Mouse (Mus musculus) retina, adult 2 months (tissue): ENCODE data around the gene Gna12.

ENCODE experiments used
- DNase-seq: peaks from one replicate; pipeline ENCODE4 v3.0.0-alpha.2; 2012; ENCODE audit warnings: low read depth, low spot score

The Gna12 gene

DNA sequence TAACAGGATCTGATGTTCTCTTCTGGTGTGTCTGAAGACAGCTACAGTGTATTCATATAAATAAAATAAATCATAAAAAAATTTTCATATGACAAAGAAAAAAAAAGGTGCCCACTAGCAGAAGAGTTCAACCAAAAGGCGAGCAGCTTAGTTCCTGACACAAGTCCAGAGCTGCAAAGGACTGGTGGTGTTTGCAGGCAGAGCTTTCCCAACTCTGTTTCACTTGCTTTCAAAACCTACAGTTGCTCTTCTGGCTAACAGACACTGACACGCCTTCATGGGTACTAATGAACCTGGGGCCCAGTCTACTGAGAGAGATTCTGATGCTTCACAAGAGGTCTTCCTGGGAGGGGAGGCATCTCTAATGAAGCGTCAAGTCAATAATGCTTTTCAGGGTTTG lies 34.2 kb downstream of the Gna12 start:
- no peak for DNase-seq

DNA sequence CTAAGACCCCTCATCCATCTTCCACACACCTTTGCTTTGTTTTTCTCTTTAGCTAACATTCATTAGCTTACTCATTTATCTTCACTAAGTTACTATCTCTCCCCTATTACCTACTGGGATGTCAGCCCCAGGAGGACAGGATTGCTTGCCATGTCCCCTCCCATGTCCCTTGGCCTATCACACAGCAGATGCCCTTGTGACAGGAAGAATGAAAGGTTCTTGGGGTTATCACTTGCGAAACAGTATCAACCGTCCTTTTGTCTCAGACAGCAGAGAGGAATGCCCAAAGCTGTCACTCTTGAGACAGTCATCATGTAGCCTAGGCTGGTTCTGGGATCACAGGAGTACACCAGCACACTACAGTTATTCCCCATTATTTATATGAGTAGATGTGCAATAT lies 35.1 kb downstream of the Gna12 start:
- no peak for DNase-seq

DNA sequence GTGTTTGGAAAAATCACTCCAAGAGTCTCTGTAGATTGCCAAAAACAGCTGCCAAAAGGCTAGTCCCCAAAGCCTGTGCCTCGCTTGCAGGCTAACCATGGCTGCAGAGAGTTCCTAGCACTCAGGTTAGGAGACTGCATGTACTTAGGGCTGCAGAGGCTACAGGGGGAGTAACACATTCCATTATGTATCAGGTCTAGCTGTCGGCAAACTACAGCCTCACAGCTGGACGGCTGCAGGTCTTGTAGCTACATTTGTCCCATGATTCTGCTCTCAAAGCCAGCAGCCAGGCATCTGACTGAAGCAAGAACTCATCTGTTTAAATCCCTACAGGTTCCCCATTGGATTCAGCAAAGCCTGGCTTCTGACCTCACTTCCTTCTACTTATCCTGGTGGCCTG lies 35.5 kb downstream of the Gna12 start:
- DNase-seq: no peak

DNA sequence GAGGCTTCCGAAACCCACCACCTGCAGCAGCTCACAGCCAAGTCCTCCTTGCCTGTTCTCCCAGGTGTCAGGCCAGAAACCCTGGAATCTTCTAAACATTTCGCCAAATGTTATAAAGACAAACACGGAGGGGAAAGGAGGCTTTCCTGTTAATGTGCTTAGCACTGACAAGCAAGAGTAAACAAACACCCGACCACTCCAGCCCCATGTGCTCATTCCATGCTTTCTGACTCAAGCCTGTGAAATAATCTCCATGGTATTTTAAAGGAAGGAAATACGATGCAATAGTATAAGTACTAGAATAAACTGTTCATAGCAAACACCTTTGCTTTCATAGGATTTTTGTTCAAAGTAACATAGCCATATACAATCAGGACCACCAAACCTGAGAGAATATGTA lies 38.0 kb downstream of the Gna12 start:
- no peak for DNase-seq

DNA sequence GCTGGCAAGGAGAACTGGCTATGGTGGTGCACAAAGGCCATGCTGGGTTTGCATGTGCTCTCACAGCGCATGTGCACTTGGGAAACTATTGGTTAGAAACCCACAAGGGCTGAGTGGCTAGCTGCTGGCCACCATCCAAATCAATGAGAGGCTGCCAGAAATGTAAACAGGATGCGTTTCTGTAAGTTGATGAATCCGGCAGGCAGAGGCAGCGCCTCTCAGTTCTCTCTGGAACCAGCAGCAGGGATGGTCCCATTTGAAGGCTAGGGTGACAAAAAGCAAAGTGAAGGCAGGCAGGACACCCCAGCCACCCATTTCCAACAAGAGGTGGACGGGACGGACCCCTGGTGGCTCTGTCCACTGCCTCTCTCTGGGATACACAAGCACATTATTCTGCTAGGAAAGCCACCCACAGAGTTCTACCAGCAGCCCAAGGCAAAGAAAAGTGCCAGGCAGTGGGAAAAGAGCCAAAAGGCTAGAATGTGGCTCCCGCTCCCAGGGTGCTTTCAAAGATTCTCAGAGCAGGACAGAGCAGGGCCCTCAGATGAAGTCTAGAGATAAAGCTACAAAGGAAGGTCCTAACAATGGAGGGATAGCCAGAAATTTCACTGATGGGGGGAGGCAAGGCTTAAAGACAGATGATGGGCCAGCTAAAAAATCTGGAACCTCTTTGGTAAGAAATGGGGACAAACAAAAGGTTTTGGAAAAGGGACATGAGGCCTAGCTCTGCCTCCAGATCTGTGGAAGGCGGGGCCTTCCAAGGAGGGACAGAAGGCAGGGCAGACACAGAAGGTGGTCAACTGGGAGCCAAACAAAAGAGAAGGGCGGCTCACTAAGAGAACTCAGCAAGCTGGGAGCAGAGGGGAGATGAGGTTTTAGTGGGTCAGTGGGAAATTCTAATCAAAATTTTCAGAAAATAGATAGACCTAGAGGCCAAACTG lies 39.0 kb downstream of the Gna12 start:
- no peak for DNase-seq

DNA sequence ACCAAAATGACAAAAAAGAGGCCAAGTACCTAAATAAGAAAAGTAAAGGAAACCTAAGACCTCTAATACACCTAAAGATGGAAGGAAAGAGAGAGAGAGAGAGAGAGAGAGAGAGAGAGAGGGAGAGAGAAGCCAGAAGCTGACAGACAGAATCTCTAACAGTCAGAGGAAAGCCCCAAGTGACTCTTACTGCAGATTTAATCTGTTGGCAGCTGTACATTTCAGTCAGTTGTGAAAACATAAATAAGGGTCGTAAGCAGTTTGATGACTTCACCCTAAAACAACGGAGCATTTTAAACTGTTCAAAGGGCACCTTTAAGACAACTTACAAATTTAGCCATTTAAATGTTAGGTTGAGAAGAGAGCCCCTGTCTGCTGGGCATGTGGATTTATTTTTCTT lies 39.8 kb downstream of the Gna12 start:
- DNase-seq: no peak

DNA sequence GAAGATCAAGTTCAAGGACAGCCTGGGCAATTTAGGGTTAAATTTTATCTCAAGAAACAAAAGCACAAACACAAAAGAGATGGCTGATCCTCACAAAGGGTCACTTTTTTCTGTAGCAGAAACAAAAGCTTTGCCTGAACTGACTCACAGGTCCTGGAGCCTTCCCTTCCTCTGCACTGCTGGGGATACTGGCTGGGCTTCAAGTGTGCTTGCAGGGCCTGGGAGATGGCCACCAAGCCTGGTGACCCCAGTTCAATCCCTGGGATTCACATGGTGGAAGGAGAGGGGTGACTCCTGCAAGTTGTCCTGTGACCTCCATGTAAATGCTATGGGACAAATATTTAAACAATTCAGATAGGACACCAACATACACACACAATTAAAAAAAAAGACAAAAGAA lies 40.7 kb downstream of the Gna12 start:
- DNase-seq: no peak

DNA sequence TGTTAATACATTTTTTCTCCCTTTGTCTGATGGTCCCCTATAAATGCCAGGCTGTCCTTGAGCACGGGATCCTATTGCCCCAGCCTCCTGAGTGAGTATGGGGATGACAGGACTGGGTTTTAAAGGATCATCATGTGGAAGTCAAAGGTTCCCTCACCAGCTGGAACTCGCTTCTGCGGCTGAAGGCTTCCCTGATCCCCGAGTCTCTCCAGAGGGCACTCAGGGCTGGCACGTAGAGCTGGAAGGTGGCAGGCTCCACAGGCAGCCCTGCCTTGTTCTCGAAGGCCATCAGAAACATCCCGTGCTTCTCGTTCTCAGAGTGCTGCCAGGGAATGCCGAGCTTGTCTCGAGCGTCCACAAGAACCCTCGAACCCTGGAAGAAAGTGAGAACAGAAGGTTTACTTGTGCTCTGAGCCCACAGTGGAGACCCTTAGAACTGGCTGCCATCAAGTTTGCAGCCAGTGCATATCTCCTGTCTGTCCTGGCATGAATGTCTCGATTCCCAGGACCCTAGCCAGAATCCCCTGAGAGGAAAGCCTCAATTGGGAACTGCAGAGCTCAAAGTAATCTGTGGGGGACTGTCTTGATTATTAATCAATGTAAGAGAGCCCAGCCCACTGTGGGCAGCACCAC lies 44.9 kb downstream of the Gna12 start:
- no peak for DNase-seq

DNA sequence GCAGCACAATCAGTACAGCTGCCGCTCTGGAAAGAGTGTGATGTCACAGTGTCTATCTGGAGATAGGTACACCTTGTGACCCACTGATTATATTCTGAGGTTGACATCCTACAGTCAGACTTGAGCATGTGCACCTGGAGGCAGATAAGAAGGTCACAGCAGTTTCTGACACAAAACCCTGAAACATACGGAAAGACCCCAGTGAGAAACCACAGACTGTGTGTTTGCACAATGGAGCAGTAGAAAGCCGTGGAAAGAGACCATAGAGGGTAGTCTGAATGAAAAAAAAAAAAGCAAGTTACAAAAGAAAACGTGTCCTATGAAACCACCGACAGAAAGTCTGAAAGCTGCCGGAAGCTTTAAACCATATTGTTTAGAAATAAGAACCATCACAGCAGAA lies 45.9 kb downstream of the Gna12 start:
- DNase-seq: no peak

DNA sequence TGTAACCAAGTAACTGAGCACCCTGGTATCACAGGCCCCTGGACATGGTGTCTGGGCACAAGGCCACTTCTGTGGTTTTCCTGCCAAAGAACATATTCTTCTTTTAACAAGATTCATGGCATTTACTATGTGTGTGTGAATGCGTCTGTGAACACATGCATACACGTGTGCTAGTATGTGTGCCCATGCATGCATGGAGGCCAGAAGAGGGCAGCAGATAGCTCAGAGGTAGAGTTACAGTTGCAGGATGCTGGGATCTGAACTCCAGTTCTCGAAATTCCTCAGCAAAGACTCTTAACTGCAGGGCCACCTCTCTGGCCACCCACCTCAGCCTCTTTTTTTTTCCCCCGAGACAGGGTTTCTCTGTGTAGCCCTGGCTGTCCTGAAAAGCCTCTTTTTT lies 46.7 kb downstream of the Gna12 start:
- DNase-seq: no peak

DNA sequence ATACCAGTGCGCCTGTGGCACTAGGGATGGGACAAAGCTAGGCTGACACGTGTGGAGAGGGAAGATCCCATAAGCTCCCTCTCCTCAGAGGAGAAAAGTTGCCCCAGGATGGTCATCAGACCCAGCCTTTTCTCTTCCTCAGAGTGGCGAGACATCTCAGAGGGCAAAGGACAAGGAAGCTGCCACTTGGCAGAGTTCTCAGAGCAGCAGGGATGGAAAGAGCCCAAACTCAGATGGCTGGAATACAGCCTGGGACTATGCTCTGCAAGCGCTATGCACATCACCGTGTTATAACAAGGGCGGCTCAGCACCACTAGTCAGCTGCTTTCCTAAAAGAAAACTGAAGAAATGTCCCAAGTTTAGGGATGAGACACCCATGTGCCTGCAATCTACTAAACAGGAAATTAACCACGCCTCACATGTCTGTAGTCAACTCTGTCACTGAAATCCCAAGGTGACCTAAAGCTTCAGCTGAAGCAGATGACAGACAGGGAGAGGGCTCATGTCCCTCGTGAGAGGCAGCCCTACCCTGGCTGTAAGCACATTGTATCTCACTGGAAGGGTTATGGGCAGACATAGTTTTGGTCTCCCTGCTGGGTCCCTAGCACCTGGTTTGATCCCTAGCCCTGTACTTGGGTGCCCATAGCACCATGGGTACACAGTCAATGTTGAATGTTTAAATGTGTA lies 48.2 kb downstream of the Gna12 start:
- DNase-seq: no peak

DNA sequence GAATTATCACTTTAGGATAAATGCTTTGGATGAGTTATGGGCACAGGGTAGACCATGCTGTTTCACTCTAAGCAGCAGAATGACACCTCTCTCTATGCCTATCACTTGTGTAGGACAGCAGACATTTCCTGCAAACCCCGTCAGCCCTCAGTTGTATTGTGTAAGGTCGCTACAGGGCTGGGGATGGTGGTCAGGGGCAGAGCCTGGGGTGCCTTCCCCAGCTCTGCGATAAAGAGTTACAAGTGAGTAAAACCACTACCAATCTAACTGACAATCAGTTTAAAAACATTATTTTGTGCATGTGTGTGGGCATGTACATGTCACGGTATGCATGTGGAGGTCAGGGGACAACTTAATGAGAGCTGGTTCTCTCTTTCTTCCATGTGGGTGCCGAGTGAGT lies 49.1 kb downstream of the Gna12 start:
- DNase-seq: no peak

DNA sequence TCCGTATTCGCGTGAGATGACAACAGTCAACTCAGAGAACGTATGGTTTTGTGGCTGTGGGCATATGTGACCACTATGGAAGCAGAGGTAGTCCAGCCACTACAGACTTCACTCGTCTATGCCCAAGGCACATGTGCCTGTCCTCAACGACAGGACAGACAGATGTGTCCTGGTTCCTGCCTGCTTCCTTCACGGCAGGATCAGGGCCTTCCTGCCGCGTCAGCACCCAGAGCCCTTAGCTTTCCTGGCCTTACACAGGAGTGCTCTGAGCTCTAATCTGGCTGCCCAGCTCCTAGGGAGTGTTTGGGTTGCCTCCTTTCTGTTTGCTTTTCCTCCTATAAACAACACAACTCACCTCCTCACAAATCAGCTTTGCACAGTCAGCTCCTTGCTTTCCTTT lies 53.3 kb downstream of the Gna12 start:
- DNase-seq: no peak

DNA sequence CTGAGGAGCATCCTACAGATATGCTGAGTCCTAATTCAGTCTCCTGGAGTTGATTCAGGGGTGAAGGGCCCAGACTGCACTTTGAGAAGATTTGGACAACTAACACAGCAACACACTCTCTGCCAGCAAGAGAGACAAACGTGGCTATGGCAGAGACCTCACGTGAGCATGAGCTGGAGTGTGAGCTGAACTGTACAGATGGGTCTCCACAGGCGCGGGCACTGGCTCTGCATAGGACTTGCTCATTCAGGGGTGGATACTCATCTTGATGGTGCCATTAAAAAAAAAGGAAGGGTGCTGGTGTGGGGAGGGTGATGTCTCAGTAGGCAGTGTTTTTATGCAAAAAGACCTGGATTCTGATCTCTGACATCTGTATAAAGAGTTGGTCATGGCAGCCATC lies 55.1 kb downstream of the Gna12 start:
- DNase-seq: no peak

DNA sequence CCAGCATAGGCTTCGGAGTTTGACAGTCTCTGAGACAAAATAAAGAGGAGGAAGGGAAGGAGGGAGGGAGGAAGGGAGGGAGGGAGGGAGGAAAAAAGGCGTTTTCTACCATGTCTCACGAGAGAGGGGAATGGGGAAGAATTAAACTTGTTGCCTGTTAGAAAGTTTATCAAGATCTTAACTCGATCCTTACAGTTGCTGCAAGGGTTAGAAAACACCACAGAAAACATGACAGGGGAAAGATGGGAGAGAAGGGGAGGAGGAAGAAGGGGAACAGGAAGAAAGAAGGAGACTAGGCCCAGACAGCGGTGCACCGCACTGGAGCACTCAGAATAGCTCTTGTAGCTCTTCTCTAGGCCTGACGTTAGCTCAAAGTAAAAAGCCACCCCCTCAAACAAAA lies 58.1 kb downstream of the Gna12 start:
- DNase-seq: no peak

DNA sequence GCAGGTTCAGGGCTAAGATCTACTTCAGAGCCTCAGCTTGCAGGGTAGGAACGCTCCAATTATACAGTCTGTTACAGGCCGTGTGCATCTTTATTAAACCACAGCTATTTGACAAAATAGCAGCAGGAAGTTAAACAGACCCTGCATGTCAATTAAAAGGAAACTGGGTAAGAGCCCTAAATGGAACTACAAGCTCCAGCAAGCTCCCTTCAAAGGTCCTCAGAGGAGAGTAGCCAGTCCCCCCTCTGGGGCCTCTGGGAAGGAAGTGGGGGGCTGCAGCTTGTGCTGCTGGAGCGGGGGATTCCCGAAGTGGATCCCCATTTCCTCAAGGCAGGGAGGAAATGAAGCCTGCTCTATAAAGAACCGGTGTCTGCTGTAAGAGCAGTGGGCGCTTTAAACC lies 58.6 kb downstream of the Gna12 start:
- DNase-seq: no peak

DNA sequence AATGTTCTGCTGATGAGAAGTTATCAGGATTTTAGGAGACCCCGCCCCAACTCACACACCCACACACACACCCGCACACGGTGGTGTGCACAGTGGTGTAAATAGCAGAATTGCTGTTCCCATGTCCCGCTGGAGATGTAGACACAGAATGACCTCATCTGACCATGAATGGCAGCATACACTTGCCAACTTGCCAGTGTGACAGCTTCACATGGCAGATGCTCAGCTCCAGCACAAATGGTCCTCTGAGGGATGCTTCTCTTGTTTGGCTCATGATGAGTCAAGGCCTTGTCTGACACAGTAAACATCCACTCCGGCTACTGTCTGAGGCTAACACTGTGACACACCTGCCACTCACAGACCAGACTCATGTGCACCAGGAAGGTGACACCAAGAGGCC lies 61.9 kb downstream of the Gna12 start:
- no peak for DNase-seq

DNA sequence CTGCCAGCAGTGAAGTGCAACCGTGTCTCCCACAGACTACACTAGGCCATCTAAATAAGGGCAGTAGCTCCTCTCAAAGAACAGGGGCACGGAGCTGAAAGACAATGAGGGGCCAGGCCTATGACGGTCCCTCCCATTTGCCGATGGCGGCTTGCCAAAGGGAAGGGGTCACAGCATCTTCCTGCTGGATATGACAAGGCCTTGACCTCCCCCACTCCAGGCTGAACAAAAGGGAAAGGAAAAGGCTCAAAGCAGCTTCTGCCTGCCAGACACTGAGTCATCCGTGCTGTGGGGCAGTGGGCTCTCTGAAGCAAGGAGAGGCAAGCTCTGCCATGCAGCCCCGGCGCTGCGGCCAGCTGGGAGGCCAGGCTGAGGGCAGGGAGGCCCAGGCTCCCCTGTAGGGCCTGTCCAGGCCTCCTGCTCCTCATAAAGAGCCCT lies 62.5 kb downstream of the Gna12 start:
- no peak for DNase-seq

DNA sequence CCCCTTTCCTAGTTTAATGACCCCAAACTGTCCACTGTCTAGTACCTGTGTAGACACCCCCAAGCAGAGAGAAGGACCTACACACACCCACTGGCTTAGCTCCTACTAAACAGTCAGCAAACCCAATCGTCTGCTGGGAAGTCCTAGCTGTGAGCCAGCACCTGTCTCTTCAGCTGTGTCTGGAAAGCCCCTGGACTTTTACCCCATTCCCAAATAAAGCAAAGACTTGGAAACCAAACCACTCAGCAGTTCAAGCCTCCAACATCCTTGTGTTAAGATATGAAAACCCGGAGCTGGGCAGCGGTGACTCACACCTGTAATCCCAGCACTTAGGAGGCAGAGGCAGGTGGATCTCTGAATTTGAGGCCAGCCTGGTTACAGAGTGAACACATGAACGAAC lies 63.7 kb downstream of the Gna12 start:
- DNase-seq: no peak

DNA sequence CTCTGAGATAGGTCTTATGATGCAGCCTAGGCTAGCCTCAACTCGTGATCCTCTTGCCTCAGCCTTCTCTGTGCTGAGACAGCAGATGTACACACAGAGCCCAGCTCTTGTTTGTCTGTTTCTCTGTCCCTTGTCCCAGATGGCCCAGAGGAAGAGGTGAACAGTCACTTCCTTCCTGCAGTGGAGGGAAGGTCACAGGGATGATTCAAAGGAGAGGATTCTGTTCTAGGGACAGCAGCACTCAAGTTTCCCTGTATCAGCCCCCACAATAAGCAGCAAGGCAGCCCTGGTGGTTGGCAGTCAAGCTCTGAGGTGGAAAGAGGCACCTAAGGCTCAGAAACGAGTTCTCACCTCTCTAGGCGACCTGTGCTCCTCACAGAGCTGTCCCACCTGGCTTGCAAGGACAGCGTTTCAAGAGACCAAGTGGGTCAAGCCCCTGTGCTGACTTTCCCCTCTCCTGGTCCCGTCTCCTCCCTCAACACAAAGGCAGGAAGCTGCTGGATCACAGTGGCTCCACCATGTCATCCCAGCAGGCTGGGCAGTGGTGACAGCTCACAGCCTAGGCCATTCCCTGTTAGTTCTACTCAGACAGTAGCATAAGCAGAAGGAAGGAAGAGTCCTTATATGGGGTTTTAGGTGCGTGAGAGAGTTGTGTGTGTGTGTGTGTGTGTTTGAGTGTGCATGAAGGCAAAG lies 65.2 kb downstream of the Gna12 start:
- DNase-seq: no peak

DNA sequence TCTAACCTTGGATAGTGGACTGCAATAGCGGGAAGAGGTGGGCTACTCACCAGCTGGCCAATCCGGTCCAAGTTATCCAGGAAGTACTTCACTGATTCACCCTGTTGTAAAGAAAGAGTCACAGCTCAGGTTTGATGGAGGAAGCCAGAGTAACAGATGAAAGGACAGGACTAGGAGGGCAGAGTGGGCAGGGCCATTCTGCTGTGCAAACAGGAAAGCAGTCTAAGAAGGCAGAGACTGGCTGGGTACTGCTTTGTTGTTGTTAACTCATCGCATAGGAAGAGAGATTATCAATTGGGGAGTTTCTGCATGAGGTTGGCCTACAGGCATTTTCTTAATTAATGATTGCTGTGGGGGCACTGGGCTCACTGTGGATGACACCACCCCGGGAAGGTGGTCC lies 67.7 kb downstream of the Gna12 start:
- no peak for DNase-seq

DNA sequence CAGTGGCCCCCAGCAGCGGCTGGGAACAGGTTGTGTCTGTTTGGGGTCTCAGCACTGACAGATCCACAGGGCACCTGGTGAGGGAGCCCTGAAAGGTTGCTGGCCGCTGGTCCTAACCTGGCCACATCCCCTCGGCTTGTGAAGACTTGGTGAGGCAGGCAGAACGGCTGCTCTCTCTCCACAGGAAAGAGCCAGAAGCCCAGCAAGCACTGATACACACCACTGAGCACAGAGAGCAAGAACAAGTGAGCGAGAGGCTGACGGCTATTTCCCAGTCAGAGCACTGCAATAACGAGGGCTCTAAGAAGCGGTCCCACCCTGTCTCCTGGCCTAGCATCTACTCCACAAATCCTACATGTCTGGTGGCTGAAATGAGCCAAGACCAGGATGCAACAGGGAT lies 71.4 kb downstream of the Gna12 start:
- no peak for DNase-seq
